Mouse (Mus musculus): ENCODE results near the gene Ext2. TPM values are rescaled to one million over a fixed set of nuclear protein-coding genes. Genes with fewer than 3 reads are reported as not detected.

Gene Ext2
- total RNA-seq, 2 experiments from 2014 or later, result 40.4 to 44.1 TPM

Other genes starting within 250 kb of the Ext2 start
- under 1 TPM; 0.19 to 0.22 TPM for gene Alx4, start 180.2 kb downstream of the Ext2 start, total RNA-seq (2021)
- 1 to 10 TPM; 4.0 to 6.2 TPM for gene Accs, start 27.4 kb upstream of the Ext2 start, total RNA-seq (2021)
- gene Accsl, start 46.6 kb upstream of the Ext2 start, total RNA-seq (2021), result not detected
- gene Gm13889, start 134.6 kb upstream of the Ext2 start, total RNA-seq (2021), result 1 to 10 TPM; 8.4 to 9.7 TPM
- not detected for gene Gm27027, start 173.8 kb upstream of the Ext2 start, total RNA-seq (2021)
- 10 to 100 TPM; 54.1 to 56.6 TPM for gene Alkbh3, start 188.2 kb upstream of the Ext2 start, total RNA-seq (2021)

All from heart, postnatal 36 days (tissue).